Mouse (Mus musculus) CH12.LX (cell line): ENCODE measurements at regions not wholly inside any gene's neighbourhood (a gene's known extent, or its start where the extent isn't known, plus 50 kb on each side); places are given as distances from the start of the nearest gene placed in this dataset.
"Not testable (repeated sequence)": the region's sequence is repeated elsewhere in the genome, so short reads cannot be mapped to it uniquely, and the experiment has no call there.

Experiments used
- DNase-seq: peaks from one replicate; pipeline ENCODE4 v3.0.0-alpha.2; 2013; ENCODE audit errors: extremely low read depth
- H3K27ac ChIP-seq: 2 replicates; pipeline ENCODE4 v1.5.1; 2012; ENCODE audit warnings: low read depth, mild to moderate bottlenecking, control low read depth, moderate library complexity; ENCODE audit not compliant: insufficient read depth
- H3K27me3 ChIP-seq: replicated peaks from 2 replicates; pipeline ENCODE3; 2012; ENCODE audit warnings: inconsistent platforms
- H3K36me3 ChIP-seq, 2 experiments: replicated peaks in 1 of 2; 2 replicates each; pipeline versions ENCODE3 to v1.6.1; 2012; ENCODE audit warnings: inconsistent platforms in 1 of 2, low read length in 1 of 2, mild to moderate bottlenecking in 1 of 2, mixed read lengths in 1 of 2, moderate library complexity in 1 of 2; ENCODE audit not compliant: control insufficient read depth in 1 of 2, insufficient read depth in 1 of 2
- H3K4me1 ChIP-seq, 2 experiments: 2 replicates each; pipeline ENCODE4 v1.6.1; 2012; ENCODE audit warnings: inconsistent platforms in 1 of 2, moderate library complexity in 1 of 2; ENCODE audit not compliant: insufficient read depth in 2 of 2, control insufficient read depth in 1 of 2
- H3K4me2 ChIP-seq: 2 replicates; pipeline ENCODE4 v1.6.1; 2012; ENCODE audit warnings: low read depth, mild to moderate bottlenecking, control low read depth; ENCODE audit not compliant: poor library complexity, insufficient read depth, severe bottlenecking
- H3K4me3 ChIP-seq, 3 experiments: fragments of 150-350 bp in 1 of 3; sonication (generic) in 1 of 3; replicated peaks in 1 of 3; 2 replicates each; pipeline versions ENCODE3 to v1.5.1; 2011 to 2012; ENCODE audit warnings: low read depth in 2 of 3, low read length in 2 of 3, mild to moderate bottlenecking in 2 of 3, moderate library complexity in 2 of 3, control low read depth in 1 of 3, improper control_type of control experiment in 1 of 3, inconsistent platforms in 1 of 3, mixed read lengths in 1 of 3; ENCODE audit not compliant: poor library complexity in 1 of 3
- H3K79me2 ChIP-seq: replicated peaks from 2 replicates; pipeline ENCODE4 v1.6.1; 2012; ENCODE audit warnings: mild to moderate bottlenecking, moderate library complexity; ENCODE audit not compliant: control insufficient read depth, poor library complexity, insufficient read depth, severe bottlenecking; ENCODE audit errors: extremely low read depth
- H3K9ac ChIP-seq: 2 replicates; pipeline ENCODE4 v1.6.1; 2012; ENCODE audit warnings: low read depth, mild to moderate bottlenecking, control low read depth, moderate library complexity; ENCODE audit not compliant: insufficient read depth
- H3K9me3 ChIP-seq: replicated peaks from 2 replicates; pipeline ENCODE3; 2012; ENCODE audit warnings: low read length, inconsistent platforms, mixed read lengths
- CTCF ChIP-seq, 2 experiments: IDR thresholded peaks in 1 of 2; conservative IDR thresholded peaks in 1 of 2; 2 replicates each; pipeline ENCODE4 v1.5.1; 2011 to 2012; ENCODE audit warnings: low read depth in 2 of 2, low read length in 2 of 2, improper control_type of control experiment in 1 of 2, inconsistent platforms in 1 of 2, mild to moderate bottlenecking in 1 of 2, moderate library complexity in 1 of 2
- ZNF384 ChIP-seq: IDR thresholded peaks from 2 replicates; pipeline ENCODE4 v1.6.1; 2012; ENCODE audit warnings: low read depth, low read length, improper control_type of control experiment, inconsistent platforms
- dilution Hi-C: fragments of 300-500 bp; cut with MboI; formaldehyde crosslinking; loops from 2 replicates; pipeline ENCODE4 v1.14.3; 2020; ENCODE audit warnings: low sequenced_read_pairs; ENCODE audit not compliant: extremely low pct_unique_long_range_greater_than_20kb, extremely low pct_ligation_motif_present
- in situ Hi-C: fragments of 300-500 bp; cut with MboI; formaldehyde crosslinking; loops from 3 replicates; pipeline ENCODE4 v1.14.3; 2019; ENCODE audit warnings: low sequenced_read_pairs, low pct_ligation_motif_present, low pct_unique_long_range_greater_than_20kb, mixed read lengths

DNA sequence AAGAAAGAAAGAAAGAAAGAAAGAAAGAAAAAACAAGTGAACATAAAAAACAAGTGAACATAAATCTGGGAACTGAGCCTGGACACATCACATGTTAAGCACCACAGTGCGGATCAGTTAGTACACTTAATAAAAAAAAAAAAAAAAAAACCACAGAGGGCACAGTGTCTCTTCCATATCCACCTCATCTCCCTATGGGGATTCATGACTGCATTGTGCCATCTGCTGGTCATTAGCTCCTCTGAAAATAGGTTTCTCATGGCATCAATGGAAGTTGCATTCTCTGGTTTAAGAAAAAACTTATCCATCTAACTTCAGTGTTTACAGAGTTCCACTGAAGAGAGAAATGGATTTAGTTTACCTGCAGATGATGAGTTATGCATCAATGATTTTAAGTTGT lies 132.1 kb upstream of the Zfp386 start:
- H3K4me2 ChIP-seq, H3K4me1 ChIP-seq, in situ Hi-C loops, H3K9ac ChIP-seq, H3K9me3 ChIP-seq, H3K27me3 ChIP-seq, H3K27ac ChIP-seq, dilution Hi-C loops, H3K79me2 ChIP-seq, DNase-seq, H3K36me3 ChIP-seq, H3K4me3 ChIP-seq: not testable (repeated sequence)
- TF ChIP-seq CTCF (conservative IDR thresholded peaks at IDR 0.05 in 1 of 2, IDR thresholded peaks at IDR 0.05 in 1 of 2; ENCODE audit: low read depth in 2 of 2, low read length in 2 of 2) (peak in 1 of 2 experiments; percentile 14; a peak in 1 of 4 replicates), ZNF384 (peak; percentile 19; the same call in 1 of the 2 replicates)

DNA sequence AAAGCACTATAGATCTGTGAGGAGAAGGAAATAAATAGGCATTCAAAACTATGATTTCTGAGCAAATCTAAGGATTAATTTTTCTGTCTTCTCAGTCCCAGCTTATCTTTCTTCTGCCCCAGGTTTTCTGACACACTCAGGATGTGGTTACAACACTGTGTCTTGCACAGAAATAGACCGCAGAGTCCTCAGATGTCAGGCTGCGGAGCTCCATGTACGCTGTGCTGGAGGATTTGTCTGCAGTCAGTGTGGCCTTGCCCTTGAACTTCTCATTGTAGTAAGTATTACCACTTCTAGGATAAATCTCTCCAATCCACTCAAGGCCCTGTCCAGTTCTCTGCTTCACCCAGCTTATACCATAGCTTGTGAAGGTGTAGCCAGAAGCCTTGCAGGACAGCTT lies 127.4 kb upstream of the Zfp386 start:
- dilution Hi-C loops, H3K79me2 ChIP-seq, H3K4me1 ChIP-seq, H3K27ac ChIP-seq, H3K36me3 ChIP-seq, in situ Hi-C loops, H3K9ac ChIP-seq, DNase-seq, H3K27me3 ChIP-seq, H3K9me3 ChIP-seq, H3K4me2 ChIP-seq, H3K4me3 ChIP-seq: not testable (repeated sequence)

DNA sequence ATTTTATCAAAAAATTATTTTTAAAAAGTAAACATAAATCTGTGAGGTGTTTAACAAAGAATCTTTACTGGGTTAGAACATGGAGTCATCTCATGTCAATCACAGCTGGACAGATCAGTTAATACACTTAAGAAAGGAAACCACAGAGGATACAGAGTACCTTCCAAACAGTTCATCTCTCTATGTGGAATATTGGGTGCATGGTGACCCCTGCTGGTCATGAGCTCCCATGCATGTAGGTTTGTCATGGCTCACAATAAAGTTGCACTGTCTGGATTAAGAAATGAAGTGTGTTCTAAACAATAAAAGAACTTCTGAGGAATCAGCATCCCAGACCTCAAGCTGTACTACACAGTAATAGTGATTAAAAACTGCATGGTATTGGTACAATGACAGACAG lies 123.5 kb upstream of the Zfp386 start:
- dilution Hi-C loops, in situ Hi-C loops, H3K27ac ChIP-seq, DNase-seq, H3K4me1 ChIP-seq, H3K4me3 ChIP-seq, H3K9me3 ChIP-seq, H3K9ac ChIP-seq, H3K36me3 ChIP-seq, H3K27me3 ChIP-seq, H3K4me2 ChIP-seq, H3K79me2 ChIP-seq: not testable (repeated sequence)
- TF ChIP-seq CTCF (conservative IDR thresholded peaks at IDR 0.05 in 1 of 2, IDR thresholded peaks at IDR 0.05 in 1 of 2; ENCODE audit: low read depth in 2 of 2, low read length in 2 of 2) = peak; percentile 16 to 38; a peak in 3 of 4 replicates

DNA sequence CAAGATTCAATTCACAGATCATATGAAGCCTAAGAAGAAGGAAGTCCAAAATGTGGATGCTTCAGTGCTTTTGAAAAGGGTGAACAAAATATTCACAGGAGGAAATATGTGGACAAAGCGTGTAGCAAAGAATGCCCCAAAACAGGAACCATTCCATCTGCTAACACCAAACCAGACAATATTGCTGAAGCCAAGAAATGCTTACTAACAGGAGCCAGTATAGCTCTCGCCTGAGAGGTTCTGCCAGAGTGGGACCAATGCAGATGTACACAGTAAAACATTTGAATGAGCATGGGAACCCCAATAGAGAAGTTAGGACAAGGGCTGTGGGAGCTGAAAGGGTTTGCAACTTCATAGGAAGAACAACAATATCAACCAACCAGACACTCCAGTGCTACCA lies 122.0 kb upstream of the Zfp386 start:
- H3K27me3 ChIP-seq, H3K4me3 ChIP-seq, H3K4me2 ChIP-seq, in situ Hi-C loops, H3K79me2 ChIP-seq, H3K36me3 ChIP-seq, H3K9me3 ChIP-seq, H3K9ac ChIP-seq, H3K4me1 ChIP-seq, H3K27ac ChIP-seq, DNase-seq, dilution Hi-C loops: not testable (repeated sequence)

DNA sequence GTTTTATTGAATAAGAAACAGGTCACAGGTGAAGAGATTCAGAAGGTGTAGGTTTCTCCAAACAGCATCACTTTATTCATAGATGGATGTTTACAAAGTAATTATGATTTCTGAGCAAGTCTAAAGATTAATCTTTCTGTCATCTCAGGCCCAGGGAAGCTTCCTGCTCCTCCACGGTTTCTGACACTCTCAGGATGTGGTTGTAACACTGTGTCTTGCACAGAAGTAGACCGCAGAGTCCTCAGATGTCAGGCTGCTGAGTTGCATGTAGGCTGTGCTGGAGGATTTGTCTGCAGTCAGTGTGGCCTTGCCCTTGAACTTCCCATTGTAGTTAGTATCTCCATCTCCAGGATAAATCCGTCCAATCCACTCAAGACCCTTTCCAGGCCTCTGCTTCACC lies 95.2 kb upstream of the Zfp386 start:
- dilution Hi-C loops, H3K4me2 ChIP-seq, H3K79me2 ChIP-seq, H3K9ac ChIP-seq, H3K4me3 ChIP-seq, in situ Hi-C loops, H3K9me3 ChIP-seq, H3K4me1 ChIP-seq, H3K27ac ChIP-seq, H3K36me3 ChIP-seq, H3K27me3 ChIP-seq, DNase-seq: not testable (repeated sequence)
